Comparison of ENCODE assay signal across 9 mouse cellular contexts in genomic region chr3:89448720-89449537, GRCm38 (mm10). TPM values are rescaled to one million over a fixed set of nuclear protein-coding genes. Genes with fewer than 3 reads are reported as not detected.
DNase-seq lines count a peak whose midpoint lies in the region; ATAC-seq lines count a peak whose summit lies in the region.
"Had no signal": no experiment of that assay in that cellular context is flagged by ENCODE, and none has a peak within 500 bp of the region (broad histone marks: within the 10 kb centered on the region; RNA-seq: fewer than 3 reads in every experiment).

No protein-coding gene starts in this region.

- no peaks in the 10 kb centered on the region for H3K36me3 ChIP-seq in neural tube, embryonic 13.5 days
- no peaks in the 10 kb centered on the region for H3K36me3 ChIP-seq in midbrain, embryonic 16.5 days (ENCODE audit: control insufficient read depth, insufficient read depth, low read length)

- peaks cover 14% of the 10 kb centered on the region; the same call in 1 of the 2 replicates for H3K4me1 ChIP-seq in neural tube, embryonic 13.5 days (replicated peaks)
- peaks cover 6% of the 10 kb centered on the region; the same call in 1 of the 2 replicates for H3K4me1 ChIP-seq in midbrain, embryonic 16.5 days (ENCODE audit: control insufficient read depth, insufficient read depth, low read length)
- H3K4me1 ChIP-seq: neural tube, embryonic 12.5 days had no signal

- no peak overlapping the region for H3K4me2 ChIP-seq in neural tube, embryonic 13.5 days
- H3K4me2 ChIP-seq in midbrain, embryonic 16.5 days (ENCODE audit: low read length), result no peak overlapping the region
- H3K4me2 ChIP-seq: neural tube, embryonic 12.5 days had no signal

- 0 out of 2 replicates have a peak overlapping the region, but pooled peaks have one; percentile 8 for H3K9ac ChIP-seq in neural tube, embryonic 13.5 days
- H3K9ac ChIP-seq in midbrain, embryonic 16.5 days (ENCODE audit: low read depth, low read length), result no peak overlapping the region
- H3K9ac ChIP-seq: neural tube, embryonic 12.5 days had no signal

- 75% methylated on average over 13 of the region's 13 CpGs for WGBS in neural tube, embryonic 13.5 days
- WGBS in midbrain, embryonic 16.5 days, result 65% methylated on average over 13 of the region's 13 CpGs

- no peak overlapping the region for H3K4me3 ChIP-seq in neural tube, embryonic 13.5 days
- no peak overlapping the region for H3K4me3 ChIP-seq in midbrain, embryonic 16.5 days (ENCODE audit: low read depth, low read length)
- H3K4me3 ChIP-seq: neural tube, embryonic 12.5 days had no signal

- intact Hi-C loops in left cerebral cortex, postnatal 14 days (cut with DNase I), result no loop called here

- H3K27ac ChIP-seq in neural tube, embryonic 13.5 days (replicated peaks), result no peak overlapping the region
- H3K27ac ChIP-seq in midbrain, embryonic 16.5 days (ENCODE audit: low read length), result no peak overlapping the region
- H3K27ac ChIP-seq: neural tube, embryonic 12.5 days had no signal

- no peak for DNase-seq in neural tube, embryonic 10.5 days (ENCODE audit: extremely low spot score, low spot score)
- peak; percentile 49 for DNase-seq in R1 (ENCODE audit: low read depth, low spot score)
- DNase-seq in kidney, postnatal 10 days, result peak; percentile 82
- no peak for DNase-seq in left cerebral cortex, postnatal 14 days (ENCODE audit: low spot score in 2 of 2)

- peak; percentile 29 for ATAC-seq in neural tube, embryonic 13.5 days (ENCODE audit: low read depth)
- ATAC-seq in granulocyte monocyte progenitor cell, adult 5-6 weeks (replicated peaks; ENCODE audit: poor library complexity, severe bottlenecking), result peak; percentile 61
- 0 out of 2 replicates have a peak, but pooled peaks have one; percentile 19 for ATAC-seq in midbrain, embryonic 16.5 days
- ATAC-seq in frontal cortex, adult (ENCODE audit: low TSS enrichment), result no peak

- no peaks in the 10 kb centered on the region for H3K9me3 ChIP-seq in neural tube, embryonic 13.5 days
- H3K9me3 ChIP-seq in midbrain, embryonic 16.5 days (replicated peaks; ENCODE audit: control insufficient read depth, low read length, poor library complexity, severe bottlenecking), result no peaks in the 10 kb centered on the region
- H3K9me3 ChIP-seq: neural tube, embryonic 12.5 days had no signal

- H3K27me3 ChIP-seq in neural tube, embryonic 13.5 days, result no peaks in the 10 kb centered on the region
- H3K27me3 ChIP-seq in midbrain, embryonic 16.5 days (ENCODE audit: control insufficient read depth, insufficient read depth, low read depth, low read length), result no peaks in the 10 kb centered on the region
- H3K27me3 ChIP-seq: neural tube, embryonic 12.5 days had no signal

RNA-seq across cellular contexts. Expression of gene Pmvk, which starts 5.4 kb away (rescaled TPM):
- 104 and 106 TPM in 2 replicates for polyA plus RNA-seq in neural tube, embryonic 13.5 days (2015; fragmentation: Nextera tagmentation; extraction: Ambion mirVana)
- 13.3 and 20.7 TPM in 2 replicates for total RNA-seq in granulocyte monocyte progenitor cell, adult 5-6 weeks (2014; fragmentation: Nextera tagmentation)
- 9.5 and 22.8 TPM in 2 replicates for total RNA-seq in granulocyte monocyte progenitor cell, adult 5-6 weeks (2017)
- 129 and 142 TPM in 2 replicates for polyA plus RNA-seq in midbrain, embryonic 16.5 days (2015; fragmentation: Nextera tagmentation; extraction: Ambion mirVana)
- 10 to 100 TPM; 33.6 to 36.8 TPM for total RNA-seq in left cerebral cortex, postnatal 14 days (2021)

RNA-seq across cellular contexts. Expression of gene Pbxip1, which starts 12.4 kb away (rescaled TPM):
- 15.6 and 17.0 TPM in 2 replicates for polyA plus RNA-seq in neural tube, embryonic 13.5 days (2015; fragmentation: Nextera tagmentation; extraction: Ambion mirVana)
- 9.7 TPM in 2 replicates for total RNA-seq in granulocyte monocyte progenitor cell, adult 5-6 weeks (2014; fragmentation: Nextera tagmentation)
- total RNA-seq in granulocyte monocyte progenitor cell, adult 5-6 weeks (2017), result 7.8 and 12.2 TPM in 2 replicates
- polyA plus RNA-seq in midbrain, embryonic 16.5 days (2015; fragmentation: Nextera tagmentation; extraction: Ambion mirVana), result 14.4 and 18.5 TPM in 2 replicates
- 10 to 100 TPM; 39.5 to 40.3 TPM for total RNA-seq in left cerebral cortex, postnatal 14 days (2021)

RNA-seq across cellular contexts. Expression of gene Pygo2, which starts 18.9 kb away (rescaled TPM):
- 40.4 and 47.7 TPM in 2 replicates for polyA plus RNA-seq in neural tube, embryonic 13.5 days (2015; fragmentation: Nextera tagmentation; extraction: Ambion mirVana)
- 18.9 and 35.2 TPM in 2 replicates for total RNA-seq in granulocyte monocyte progenitor cell, adult 5-6 weeks (2014; fragmentation: Nextera tagmentation)
- 8.8 and 8.9 TPM in 2 replicates for total RNA-seq in granulocyte monocyte progenitor cell, adult 5-6 weeks (2017)
- polyA plus RNA-seq in midbrain, embryonic 16.5 days (2015; fragmentation: Nextera tagmentation; extraction: Ambion mirVana), result 47.6 and 48.7 TPM in 2 replicates
- total RNA-seq in left cerebral cortex, postnatal 14 days (2021), result 10 to 100 TPM; 52.7 to 60.6 TPM

RNA-seq across cellular contexts. Expression of gene Shc1, which starts 30.7 kb away (rescaled TPM):
- polyA plus RNA-seq in neural tube, embryonic 13.5 days (2015; fragmentation: Nextera tagmentation; extraction: Ambion mirVana), result 41.8 and 45.1 TPM in 2 replicates
- total RNA-seq in granulocyte monocyte progenitor cell, adult 5-6 weeks (2014; fragmentation: Nextera tagmentation), result 51.2 and 75.8 TPM in 2 replicates
- 37.7 and 49.1 TPM in 2 replicates for total RNA-seq in granulocyte monocyte progenitor cell, adult 5-6 weeks (2017)
- 13.2 and 14.9 TPM in 2 replicates for polyA plus RNA-seq in midbrain, embryonic 16.5 days (2015; fragmentation: Nextera tagmentation; extraction: Ambion mirVana)
- total RNA-seq in left cerebral cortex, postnatal 14 days (2021), result 10 to 100 TPM; 12.6 to 14.5 TPM

RNA-seq across cellular contexts. Expression of gene Cks1b, which starts 30.7 kb away (rescaled TPM):
- polyA plus RNA-seq in neural tube, embryonic 13.5 days (2015; fragmentation: Nextera tagmentation; extraction: Ambion mirVana), result 110 and 144 TPM in 2 replicates
- total RNA-seq in granulocyte monocyte progenitor cell, adult 5-6 weeks (2014; fragmentation: Nextera tagmentation), result 178 and 260 TPM in 2 replicates
- 194 and 212 TPM in 2 replicates for total RNA-seq in granulocyte monocyte progenitor cell, adult 5-6 weeks (2017)
- polyA plus RNA-seq in midbrain, embryonic 16.5 days (2015; fragmentation: Nextera tagmentation; extraction: Ambion mirVana), result 77.1 and 86.2 TPM in 2 replicates
- 1 to 10 TPM; 3.5 to 4.0 TPM for total RNA-seq in left cerebral cortex, postnatal 14 days (2021)

Comparison
In these comparisons a context has a peak if more than half of its experiments do, and no peak if none do; other contexts are left out.
1. DNase-seq: peak in R1 (single experiment) and kidney, postnatal 10 days (single experiment); none in neural tube, embryonic 10.5 days (single experiment) and left cerebral cortex, postnatal 14 days (0 of 2).